Mouse (Mus musculus) naive thymus-derived CD4-positive, alpha-beta T cell, adult 2 months (primary cell): ENCODE measurements around the gene Myzap.
A peak's percentile ranks its signal among the peaks of the same experiment; 100 is the strongest.

Source experiments
- DNase-seq: peaks from one replicate; pipeline ENCODE4 v3.0.0-alpha.2; 2011; ENCODE audit warnings: low read depth

Myzap gene

GRCm38 (mm10) chr9:71599861-71600260 lies 7.7 kb upstream of the Myzap start:
- DNase-seq = no peak

GRCm38 (mm10) chr9:71596888-71597287 lies 4.7 kb upstream of the Myzap start:
- DNase-seq = no peak

- DNase-seq = peak; percentile 11
Observed at GRCm38 (mm10) chr9:71592577-71593285, 571 bp upstream of the Myzap start.

GRCm38 (mm10) chr9:71591106-71591505 lies 1.1 kb downstream of the Myzap start:
- DNase-seq = no peak

GRCm38 (mm10) chr9:71589771-71590170 lies 2.4 kb downstream of the Myzap start:
- DNase-seq = no peak

GRCm38 (mm10) chr9:71588930-71589592 lies 3.1 kb downstream of the Myzap start:
- DNase-seq = no peak

GRCm38 (mm10) chr9:71586408-71586807 lies 5.8 kb downstream of the Myzap start:
- DNase-seq = no peak

- no peak for DNase-seq
Observed at GRCm38 (mm10) chr9:71582771-71583170, 9.4 kb downstream of the Myzap start.

- DNase-seq = no peak
Observed at GRCm38 (mm10) chr9:71578896-71579564, 13.1 kb downstream of the Myzap start.

- no peak for DNase-seq
Observed at GRCm38 (mm10) chr9:71574440-71574839, 17.7 kb downstream of the Myzap start.

GRCm38 (mm10) chr9:71573771-71574340 lies 18.3 kb downstream of the Myzap start:
- no peak for DNase-seq

GRCm38 (mm10) chr9:71571150-71571633 lies 21.0 kb downstream of the Myzap start:
- DNase-seq = peak; percentile 28

GRCm38 (mm10) chr9:71570170-71570569 lies 22.0 kb downstream of the Myzap start:
- peak; percentile 50 for DNase-seq

- DNase-seq = no peak
Observed at GRCm38 (mm10) chr9:71568323-71568942, 23.7 kb downstream of the Myzap start.

- DNase-seq = no peak
Observed at GRCm38 (mm10) chr9:71567391-71567790, 24.8 kb downstream of the Myzap start.

- no peak for DNase-seq
Observed at GRCm38 (mm10) chr9:71566763-71567162, 25.4 kb downstream of the Myzap start.

- no peak for DNase-seq
Observed at GRCm38 (mm10) chr9:71557737-71558136, 34.4 kb downstream of the Myzap start.

GRCm38 (mm10) chr9:71554001-71554400 lies 38.2 kb downstream of the Myzap start:
- no peak for DNase-seq

GRCm38 (mm10) chr9:71550176-71550575 lies 42.0 kb downstream of the Myzap start:
- no peak for DNase-seq

- DNase-seq = no peak
Observed at GRCm38 (mm10) chr9:71547704-71548275, 44.4 kb downstream of the Myzap start.

GRCm38 (mm10) chr9:71544831-71545230 lies 47.3 kb downstream of the Myzap start:
- DNase-seq = no peak
